Mouse (Mus musculus) thymus, postnatal 36 days (tissue): ENCODE data around the gene Cd47.

ENCODE experiments used
- DNase-seq, 2 experiments: peaks; one replicate each; pipeline ENCODE4 v3.0.0; 2022; ENCODE audit warnings: mixed read lengths in 2 of 2

Gene Cd47

GRCm38 (mm10) chr16:49836634-49837164 is 36.4 kb downstream of the Cd47 start:
- DNase-seq = no peak

GRCm38 (mm10) chr16:49838923-49839322 is 38.6 kb downstream of the Cd47 start:
- no peak for DNase-seq

GRCm38 (mm10) chr16:49839681-49840535 is 39.6 kb downstream of the Cd47 start:
- DNase-seq = peak; percentile 86 to 92

- DNase-seq = no peak
Observed at GRCm38 (mm10) chr16:49843723-49844122, 43.4 kb downstream of the Cd47 start.

GRCm38 (mm10) chr16:49847224-49848003 is 47.1 kb downstream of the Cd47 start:
- DNase-seq = peak; percentile 57 to 68

- DNase-seq = peak in 1 of 2 experiments; percentile 36
Observed at GRCm38 (mm10) chr16:49848651-49849050, 48.3 kb downstream of the Cd47 start.

GRCm38 (mm10) chr16:49852940-49853339 is 52.6 kb downstream of the Cd47 start:
- DNase-seq = no peak

GRCm38 (mm10) chr16:49853633-49854032 is 53.3 kb downstream of the Cd47 start:
- DNase-seq = no peak

GRCm38 (mm10) chr16:49854194-49854593 is 53.9 kb downstream of the Cd47 start:
- peak in 1 of 2 experiments; percentile 49 for DNase-seq

- peak; percentile 90 to 94 for DNase-seq
Observed at GRCm38 (mm10) chr16:49854931-49855835, 54.9 kb downstream of the Cd47 start.

- DNase-seq = no peak
Observed at GRCm38 (mm10) chr16:49855836-49856503, 55.6 kb downstream of the Cd47 start.

- no peak for DNase-seq
Observed at GRCm38 (mm10) chr16:49856661-49857060, 56.3 kb downstream of the Cd47 start.

- no peak for DNase-seq
Observed at GRCm38 (mm10) chr16:49857504-49858160, 57.3 kb downstream of the Cd47 start.

- no peak for DNase-seq
Observed at GRCm38 (mm10) chr16:49858161-49858906, 58.0 kb downstream of the Cd47 start.

GRCm38 (mm10) chr16:49858907-49859853 is 58.8 kb downstream of the Cd47 start:
- peak; percentile 55 to 57 for DNase-seq

GRCm38 (mm10) chr16:49861986-49862385 is 61.7 kb downstream of the Cd47 start:
- no peak for DNase-seq

GRCm38 (mm10) chr16:49866617-49867016 is 66.3 kb downstream of the Cd47 start:
- no peak for DNase-seq

- no peak for DNase-seq
Observed at GRCm38 (mm10) chr16:49868278-49868677, 67.9 kb downstream of the Cd47 start.

GRCm38 (mm10) chr16:49873918-49874317 is 73.6 kb downstream of the Cd47 start:
- no peak for DNase-seq
